Mouse (Mus musculus) forebrain, embryonic 12.5 days (tissue): ENCODE measurements at regions not wholly inside any gene's neighbourhood (a gene's known extent, or its start where the extent isn't known, plus 50 kb on each side); places are given as distances from the start of the nearest gene placed in this dataset.
A peak's percentile ranks its signal among the peaks of the same experiment; 100 is the strongest.

ENCODE experiments used
- ATAC-seq: fragments of 200-750 bp; cut with Nextera tagmentation; 2 replicates; pipeline ENCODE4 v1.8.0; 2017; ENCODE audit warnings: moderate TSS enrichment; ENCODE audit not compliant: low FRiP score
- H3K27ac ChIP-seq: fragments of 300-500 bp; sonication (generic); 2 replicates; pipeline ENCODE4 v1.5.1; 2016; ENCODE audit warnings: mild to moderate bottlenecking
- H3K27me3 ChIP-seq: fragments of 300-500 bp; sonication (generic); 2 replicates; pipeline ENCODE4 v1.6.1; 2016; ENCODE audit warnings: mild to moderate bottlenecking
- H3K36me3 ChIP-seq: fragments of 300-500 bp; sonication (generic); replicated peaks from 2 replicates; pipeline ENCODE4 v1.6.1; 2016; ENCODE audit warnings: mild to moderate bottlenecking
- H3K4me1 ChIP-seq: fragments of 300-500 bp; sonication (generic); 2 replicates; pipeline ENCODE4 v1.6.1; 2016
- H3K4me2 ChIP-seq: fragments of 300-500 bp; sonication (generic); 2 replicates; pipeline ENCODE4 v1.6.1; 2016; ENCODE audit warnings: mild to moderate bottlenecking, moderate library complexity
- H3K4me3 ChIP-seq: fragments of 300-500 bp; sonication (generic); replicated peaks from 2 replicates; pipeline ENCODE4 v1.5.1; 2016; ENCODE audit warnings: mild to moderate bottlenecking
- H3K9ac ChIP-seq: fragments of 300-500 bp; sonication (generic); 2 replicates; pipeline ENCODE4 v1.6.1; 2016; ENCODE audit warnings: mild to moderate bottlenecking
- H3K9me3 ChIP-seq: fragments of 300-500 bp; sonication (generic); 2 replicates; pipeline ENCODE4 v1.6.1; 2016
- WGBS: fragments of 180-500 bp; shearing (Covaris S2); methylation state at CpG from one replicate; pipeline ENCODE4 v1.1.7; 2016; 5-methylcytosine and 5-hydroxymethylcytosine counted together

DNA sequence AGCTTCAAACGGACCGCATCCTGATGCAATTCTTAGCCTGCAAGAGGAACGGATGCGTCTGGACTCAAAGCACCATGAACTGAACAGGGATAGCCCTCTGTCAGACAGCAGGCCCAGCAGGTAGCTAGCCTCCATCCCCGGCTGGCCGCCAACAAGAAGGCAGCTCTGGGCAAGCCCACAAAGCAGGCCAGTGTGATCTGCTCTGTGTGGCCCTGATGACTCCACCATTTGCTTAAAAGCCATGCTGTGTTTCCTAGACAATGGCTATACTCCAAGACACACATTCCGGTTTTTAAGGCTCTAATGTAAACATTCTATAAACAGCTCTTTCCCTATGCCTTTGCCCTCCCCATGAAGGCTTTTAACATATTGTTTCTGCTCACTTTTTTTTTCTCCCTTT lies 313.8 kb upstream of the Clint1 start:
- Histone ChIP-seq H3K4me3 (no peak overlapping the region), H3K36me3 (no peaks in the 10 kb centered on the region), H3K9ac (no peak overlapping the region), H3K4me1 (peaks cover 7% of the 10 kb centered on the region), H3K9me3 (no peaks in the 10 kb centered on the region), H3K4me2 (no peak overlapping the region), H3K27me3 (0 out of 2 replicates have a peak, but pooled peaks cover 2% of the 10 kb centered on the region), H3K27ac (no peak overlapping the region)
- ATAC-seq: no peak
- WGBS: 63% methylated on average over 7 of the region's 7 CpGs

DNA sequence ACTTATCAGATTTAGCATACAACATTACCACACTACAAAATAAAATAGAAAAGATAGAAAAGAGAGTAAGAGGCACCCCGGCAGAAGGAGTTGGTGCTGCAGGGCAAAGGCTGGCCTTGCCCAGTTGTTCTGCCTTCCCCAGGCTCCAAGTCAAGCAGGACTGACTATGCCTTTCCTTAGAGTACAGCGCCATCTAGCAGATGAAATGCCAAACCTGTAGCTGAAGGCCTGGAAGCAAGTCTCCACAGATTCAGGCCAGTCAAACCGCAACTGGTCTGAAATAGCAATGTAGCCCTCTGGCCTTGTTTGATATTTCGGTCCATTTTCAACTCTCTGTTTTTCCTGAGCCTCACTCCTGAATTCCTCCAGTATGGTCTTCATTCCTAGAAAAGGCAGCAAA lies 312.4 kb upstream of the Clint1 start:
- Histone ChIP-seq H3K4me3 (no peak overlapping the region), H3K27me3 (0 out of 2 replicates have a peak, but pooled peaks cover 2% of the 10 kb centered on the region), H3K27ac (no peak overlapping the region), H3K4me1 (peaks cover 7% of the 10 kb centered on the region), H3K9me3 (no peaks in the 10 kb centered on the region), H3K9ac (no peak overlapping the region), H3K36me3 (no peaks in the 10 kb centered on the region), H3K4me2 (no peak overlapping the region)
- ATAC-seq: peak; percentile 71; the same call in 1 of the 2 replicates
- WGBS: 53% methylated on average over 4 of the region's 4 CpGs

DNA sequence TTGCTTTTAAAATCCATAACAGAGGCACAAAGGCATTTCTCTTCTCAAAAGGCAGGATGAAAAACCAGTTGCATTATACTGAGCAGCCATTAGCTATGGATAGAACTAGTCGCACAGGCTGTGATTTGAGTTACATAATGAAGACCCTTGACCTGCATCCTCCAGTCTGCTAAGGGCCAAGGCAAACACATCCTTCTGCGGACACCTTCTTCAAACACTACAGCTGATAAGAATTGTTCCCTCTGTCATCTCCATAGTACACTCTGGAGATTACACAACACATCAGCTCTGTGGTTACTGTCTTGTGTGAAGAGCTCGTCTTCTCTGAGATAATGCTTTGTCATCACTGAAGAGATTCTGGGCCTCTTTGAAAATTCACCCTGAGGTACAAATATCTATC lies 307.3 kb upstream of the Clint1 start:
- no peaks in the 10 kb centered on the region for H3K36me3 ChIP-seq
- H3K9ac ChIP-seq: no peak overlapping the region
- no peaks in the 10 kb centered on the region; the same call in 1 of the 2 replicates for H3K4me1 ChIP-seq
- WGBS: 89% methylated on average over 3 of the region's 3 CpGs
- no peak overlapping the region for H3K4me3 ChIP-seq
- no peak overlapping the region for H3K27ac ChIP-seq
- ATAC-seq: no peak
- no peaks in the 10 kb centered on the region for H3K9me3 ChIP-seq
- H3K4me2 ChIP-seq: no peak overlapping the region
- H3K27me3 ChIP-seq: no peaks in the 10 kb centered on the region

DNA sequence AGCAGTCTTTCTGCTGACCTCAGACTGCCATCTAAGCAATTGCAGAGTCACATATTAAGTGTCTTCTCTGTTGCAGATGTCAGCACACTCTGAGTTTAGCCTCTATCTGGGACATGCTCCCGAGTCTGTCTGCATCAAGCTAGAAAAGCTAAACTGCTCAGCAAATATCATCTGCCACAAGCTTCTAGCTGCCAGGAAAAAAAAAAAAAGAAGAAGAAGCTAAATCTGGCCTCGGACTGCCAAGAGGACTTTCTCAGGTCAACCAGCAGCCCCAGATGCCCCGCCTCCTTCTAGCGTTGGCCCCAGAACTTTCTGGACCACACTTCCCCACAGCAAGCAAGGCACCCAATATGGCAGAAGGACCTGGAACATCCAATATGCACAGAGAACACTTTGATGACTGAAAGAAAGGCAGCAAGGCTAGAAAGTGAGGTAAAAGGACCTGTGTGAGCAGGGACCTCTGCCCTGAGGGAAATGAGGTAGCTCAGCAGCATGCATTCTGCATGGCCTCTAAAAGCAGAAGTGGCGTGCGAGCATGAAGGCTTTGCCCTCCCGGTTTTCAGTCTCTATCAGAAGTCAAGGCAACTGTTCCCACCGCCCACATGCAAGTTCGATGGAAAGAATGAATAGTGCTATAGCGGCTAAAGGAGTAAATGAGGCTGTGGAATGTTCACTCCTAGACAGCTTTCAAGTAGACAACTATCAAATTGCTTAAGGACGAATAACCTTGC lies 305.8 kb upstream of the Clint1 start:
- 87% methylated on average over 11 of the region's 11 CpGs for WGBS
- no peak overlapping the region for H3K27ac ChIP-seq
- no peak overlapping the region for H3K4me3 ChIP-seq
- no peak for ATAC-seq
- H3K4me2 ChIP-seq: no peak overlapping the region
- H3K36me3 ChIP-seq: no peaks in the 10 kb centered on the region
- H3K9ac ChIP-seq: no peak overlapping the region
- no peaks in the 10 kb centered on the region for H3K9me3 ChIP-seq
- peaks cover 6% of the 10 kb centered on the region for H3K4me1 ChIP-seq
- H3K27me3 ChIP-seq: no peaks in the 10 kb centered on the region

DNA sequence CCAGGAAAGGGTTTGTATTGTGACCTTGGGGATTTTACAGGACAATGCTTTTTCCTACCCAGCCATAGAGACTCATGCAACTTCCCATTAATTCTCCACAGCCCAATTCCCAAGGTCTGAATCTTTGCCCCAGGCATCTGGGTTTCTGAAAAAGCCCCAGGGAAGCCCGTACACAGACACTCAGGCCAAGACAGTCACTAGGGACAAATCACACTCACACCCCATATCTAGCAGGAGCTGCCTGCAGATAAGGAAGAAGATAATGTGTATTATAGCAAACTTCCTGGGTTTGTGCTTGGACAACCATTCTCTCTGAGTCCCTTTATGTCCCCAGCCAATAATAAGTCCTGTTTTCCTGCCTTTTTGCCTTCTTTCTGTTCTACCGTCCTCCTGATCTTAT lies 305.0 kb upstream of the Clint1 start:
- Histone ChIP-seq H3K36me3 (no peaks in the 10 kb centered on the region), H3K9ac (no peak overlapping the region), H3K4me3 (no peak overlapping the region), H3K4me1 (peaks cover 6% of the 10 kb centered on the region), H3K27me3 (no peaks in the 10 kb centered on the region), H3K27ac (no peak overlapping the region), H3K9me3 (no peaks in the 10 kb centered on the region), H3K4me2 (no peak overlapping the region)
- 84% methylated on average over 2 of the region's 2 CpGs for WGBS
- ATAC-seq: no peak

DNA sequence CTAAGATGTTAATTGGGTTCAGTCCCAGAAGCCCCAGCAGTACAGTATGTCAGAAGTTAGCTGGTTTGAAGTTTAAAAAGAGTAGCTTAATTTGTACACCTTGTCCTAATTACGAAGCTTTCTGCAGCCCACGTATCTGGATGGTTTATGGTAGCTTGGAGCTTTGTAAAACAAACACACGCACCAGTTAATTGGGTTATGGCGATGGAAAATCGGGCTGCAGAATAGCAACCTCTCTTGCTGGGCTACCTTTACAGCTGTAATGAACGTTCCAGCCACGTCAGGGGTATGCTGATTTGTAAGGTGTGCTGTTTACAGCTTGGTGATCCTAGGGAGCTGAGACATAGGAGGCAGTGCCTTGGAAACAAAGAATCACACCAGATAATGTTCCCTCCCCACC lies 301.5 kb upstream of the Clint1 start:
- no peak for ATAC-seq
- H3K4me1 ChIP-seq: peaks cover 6% of the 10 kb centered on the region
- H3K9me3 ChIP-seq: no peaks in the 10 kb centered on the region
- no peak overlapping the region for H3K9ac ChIP-seq
- H3K36me3 ChIP-seq: no peaks in the 10 kb centered on the region
- no peak overlapping the region for H3K27ac ChIP-seq
- no peak overlapping the region for H3K4me3 ChIP-seq
- peak overlapping the region; percentile 13; the same call in 1 of the 2 replicates for H3K4me2 ChIP-seq
- 47% methylated on average over 7 of the region's 7 CpGs for WGBS
- no peaks in the 10 kb centered on the region for H3K27me3 ChIP-seq

DNA sequence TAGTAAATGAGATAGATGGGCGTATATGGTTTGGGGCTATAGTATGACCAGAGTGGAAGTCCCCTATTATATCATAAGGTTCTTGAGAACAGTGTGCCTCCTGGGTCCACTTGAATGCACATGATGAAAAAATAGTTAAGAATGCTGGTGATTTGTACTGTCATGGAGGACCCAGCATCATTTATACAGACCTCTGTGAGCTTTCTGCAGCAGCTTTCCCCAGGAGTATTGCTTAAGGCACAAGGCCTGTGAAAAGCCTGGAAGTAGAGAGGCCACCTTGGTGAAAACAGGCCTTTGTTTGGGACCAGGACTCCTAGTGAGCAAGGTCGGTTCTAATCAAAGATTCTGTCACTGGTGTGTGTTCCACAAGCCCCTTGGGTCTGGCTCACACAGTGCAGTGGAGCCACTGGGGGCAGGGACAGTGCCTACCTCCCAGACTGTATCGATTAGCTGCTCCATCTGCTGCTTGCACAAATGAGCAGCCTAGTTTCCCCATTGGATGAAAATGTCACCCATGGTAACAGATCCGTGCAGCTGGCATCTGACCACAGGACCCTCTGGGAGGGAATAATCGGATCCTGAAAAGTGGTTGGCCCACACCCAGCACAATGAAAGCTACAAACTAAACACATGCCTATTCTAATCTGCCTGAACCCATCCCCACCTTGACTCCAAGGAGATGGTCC lies 274.2 kb upstream of the Clint1 start:
- H3K4me3 ChIP-seq: no peak overlapping the region
- H3K9ac ChIP-seq: no peak overlapping the region
- H3K4me2 ChIP-seq: no peak overlapping the region
- H3K4me1 ChIP-seq: peaks cover 9% of the 10 kb centered on the region
- ATAC-seq: peak; percentile 79
- H3K36me3 ChIP-seq: no peaks in the 10 kb centered on the region
- no peaks in the 10 kb centered on the region for H3K9me3 ChIP-seq
- WGBS: 29% methylated on average over 5 of the region's 5 CpGs
- no peak overlapping the region for H3K27ac ChIP-seq
- H3K27me3 ChIP-seq: no peaks in the 10 kb centered on the region

DNA sequence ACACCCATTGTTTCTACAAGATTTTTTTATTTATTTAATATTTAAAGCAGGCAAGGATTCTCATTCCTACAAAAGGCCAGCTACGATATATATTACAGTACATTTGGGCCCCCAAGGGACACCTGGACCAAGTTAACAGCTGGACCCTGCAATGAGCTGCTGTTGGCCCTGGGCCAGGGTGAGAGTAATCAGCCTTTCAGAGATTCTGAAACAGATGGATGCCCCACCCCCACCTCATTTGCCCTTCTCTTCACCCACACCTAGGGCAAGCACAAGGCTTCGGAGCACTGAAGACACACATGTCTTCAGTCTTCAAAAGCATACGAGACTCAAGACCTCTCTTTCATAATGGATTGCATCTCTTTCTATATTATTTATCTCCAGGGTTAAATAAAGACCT lies 259.5 kb upstream of the Clint1 start:
- Histone ChIP-seq H3K9me3 (no peaks in the 10 kb centered on the region), H3K9ac (no peak overlapping the region), H3K27ac (no peak overlapping the region), H3K27me3 (no peaks in the 10 kb centered on the region), H3K4me2 (no peak overlapping the region), H3K36me3 (no peaks in the 10 kb centered on the region), H3K4me3 (no peak overlapping the region), H3K4me1 (peaks cover 18% of the 10 kb centered on the region)
- WGBS: 68% methylated on average over 3 of the region's 3 CpGs
- 0 out of 2 replicates have a peak, but pooled peaks have one; percentile 23 for ATAC-seq

DNA sequence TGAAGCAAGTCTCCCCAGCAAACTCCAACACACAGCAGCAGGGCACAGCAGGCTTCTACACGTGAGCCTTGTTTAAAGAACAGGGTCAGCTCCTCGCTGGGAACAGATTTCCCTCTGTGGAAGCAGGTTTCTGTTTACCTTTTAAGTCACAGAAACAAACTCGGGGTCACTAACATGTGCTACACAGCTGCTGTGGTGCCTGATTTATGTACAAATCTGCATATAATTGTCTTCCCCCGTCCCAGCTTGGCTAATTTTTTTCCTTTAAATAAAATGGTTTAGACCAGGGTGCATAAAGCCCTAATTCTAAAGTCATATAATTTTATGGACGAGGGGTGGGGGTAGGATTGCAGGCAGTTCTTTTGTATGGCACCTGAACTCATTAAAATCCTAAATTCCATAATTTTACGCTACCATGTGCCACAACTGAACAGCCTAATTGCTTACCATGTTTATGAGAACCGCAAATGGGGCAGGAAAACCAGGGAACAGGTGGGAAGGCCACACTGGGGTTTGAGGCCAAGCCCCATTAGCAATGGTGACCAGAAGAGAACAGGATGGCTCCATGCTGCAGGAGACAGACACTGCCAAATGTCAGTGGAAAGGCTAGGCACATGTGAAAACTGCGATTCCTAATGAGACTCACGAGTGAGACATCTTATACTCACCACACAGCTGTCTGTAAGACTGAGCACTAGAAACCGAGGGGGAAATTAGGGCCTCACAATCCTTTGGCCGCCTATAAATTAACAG lies 258.8 kb upstream of the Clint1 start:
- no peak; the same call in 1 of the 2 replicates for ATAC-seq
- 59% methylated on average over 11 of the region's 11 CpGs for WGBS
- no peaks in the 10 kb centered on the region for H3K27me3 ChIP-seq
- H3K4me3 ChIP-seq: no peak overlapping the region
- peaks cover 18% of the 10 kb centered on the region for H3K4me1 ChIP-seq
- H3K36me3 ChIP-seq: no peaks in the 10 kb centered on the region
- H3K9ac ChIP-seq: no peak overlapping the region
- H3K9me3 ChIP-seq: no peaks in the 10 kb centered on the region
- H3K27ac ChIP-seq: 0 out of 2 replicates have a peak overlapping the region, but pooled peaks have one; percentile 25
- no peak overlapping the region for H3K4me2 ChIP-seq

DNA sequence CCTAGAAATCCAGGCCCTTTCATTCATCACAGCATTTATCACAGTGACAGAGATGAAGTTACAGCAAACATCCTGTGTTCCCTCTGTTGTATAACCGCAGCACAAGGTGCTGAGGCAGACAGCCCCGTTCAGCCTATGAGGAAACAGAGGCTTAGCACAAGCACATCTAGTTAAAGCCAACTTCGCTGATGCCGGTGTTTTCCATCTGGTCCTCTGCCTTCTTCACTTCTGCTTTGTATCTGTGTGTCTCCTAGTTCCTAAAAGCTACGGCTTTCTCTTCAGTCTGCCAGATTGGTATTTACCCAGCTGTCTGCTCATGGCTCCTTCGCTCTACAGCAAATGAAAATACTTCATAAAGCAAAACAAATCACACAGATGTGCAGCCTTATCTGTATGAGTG lies 256.5 kb upstream of the Clint1 start:
- Histone ChIP-seq H3K36me3 (no peaks in the 10 kb centered on the region), H3K4me1 (peaks cover 18% of the 10 kb centered on the region), H3K4me3 (no peak overlapping the region), H3K9me3 (no peaks in the 10 kb centered on the region), H3K9ac (no peak overlapping the region), H3K4me2 (no peak overlapping the region), H3K27ac (no peak overlapping the region), H3K27me3 (no peaks in the 10 kb centered on the region)
- ATAC-seq: no peak
- 94% methylated on average over 6 of the region's 6 CpGs for WGBS

DNA sequence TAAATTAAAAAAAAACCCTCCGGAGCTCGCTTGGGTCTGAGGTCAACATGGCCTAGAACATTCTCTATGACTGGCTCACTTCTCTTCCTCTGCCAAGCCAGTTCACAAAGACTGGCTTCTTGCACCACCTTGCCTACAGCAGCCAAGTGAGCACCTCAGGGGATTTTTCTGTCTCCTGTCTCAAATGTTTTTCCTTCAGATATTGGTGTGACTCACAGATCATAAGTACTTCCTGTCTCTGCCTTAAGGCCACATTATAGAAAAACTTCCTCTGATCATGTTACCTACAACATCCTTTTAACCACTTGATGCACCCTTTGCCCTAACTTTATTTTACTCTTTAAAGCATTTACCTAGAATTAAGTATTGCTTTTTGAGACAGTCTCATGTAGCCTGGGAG lies 230.0 kb upstream of the Clint1 start:
- H3K36me3 ChIP-seq: no peaks in the 10 kb centered on the region
- no peaks in the 10 kb centered on the region for H3K27me3 ChIP-seq
- no peak overlapping the region for H3K4me3 ChIP-seq
- 91% methylated on average over 2 of the region's 2 CpGs for WGBS
- no peak overlapping the region for H3K27ac ChIP-seq
- H3K4me1 ChIP-seq: no peaks in the 10 kb centered on the region
- no peaks in the 10 kb centered on the region for H3K9me3 ChIP-seq
- no peak overlapping the region for H3K9ac ChIP-seq
- ATAC-seq: no peak
- H3K4me2 ChIP-seq: no peak overlapping the region

DNA sequence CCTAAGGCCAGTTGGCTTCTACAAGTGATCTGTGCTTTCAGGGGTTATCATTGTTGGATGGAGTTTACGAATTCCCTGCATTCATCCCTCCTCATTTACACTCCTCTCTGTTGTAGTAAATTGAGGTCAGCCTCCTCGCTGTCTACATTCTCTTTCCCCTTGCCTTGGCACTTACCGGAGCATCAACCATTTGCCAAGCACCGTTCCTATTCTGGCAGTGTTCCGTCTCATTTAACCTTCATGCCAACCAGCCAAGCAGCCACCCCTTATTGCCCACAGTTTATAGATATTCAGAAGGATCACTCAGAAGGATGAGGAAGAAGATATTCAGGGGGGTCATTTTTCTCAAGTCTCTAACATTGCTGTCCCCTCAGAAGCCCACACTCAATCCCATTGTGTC lies 229.2 kb upstream of the Clint1 start:
- H3K4me2 ChIP-seq: no peak overlapping the region
- H3K27ac ChIP-seq: no peak overlapping the region
- no peaks in the 10 kb centered on the region for H3K4me1 ChIP-seq
- ATAC-seq: no peak
- no peak overlapping the region for H3K9ac ChIP-seq
- H3K27me3 ChIP-seq: no peaks in the 10 kb centered on the region
- H3K36me3 ChIP-seq: no peaks in the 10 kb centered on the region
- WGBS: 92% methylated on average over 5 of the region's 5 CpGs
- no peak overlapping the region for H3K4me3 ChIP-seq
- no peaks in the 10 kb centered on the region for H3K9me3 ChIP-seq
